Mouse (Mus musculus): ENCODE measurements around the gene Rasgef1a. TPM values are rescaled to one million over a fixed set of nuclear protein-coding genes. Genes with fewer than 3 reads are reported as not detected.

Rasgef1a gene
- polyA plus RNA-seq, 1 experiment, result not detected

GRCm38 (mm10) chr6:118076256-118076655, 65.0 kb downstream of the Rasgef1a start:
- Histone ChIP-seq H3K27ac (replicated peaks; ENCODE audit: low read depth, low read length) (no peak overlapping the region), H3K4me1 (ENCODE audit: control insufficient read depth, insufficient read depth, insufficient read length, low read length) (no peaks in the 10 kb centered on the region), H3K4me3 (ENCODE audit: insufficient read depth, low read depth, low read length) (no peak overlapping the region)

GRCm38 (mm10) chr6:118076748-118077147, 65.5 kb downstream of the Rasgef1a start:
- Histone ChIP-seq H3K27ac (replicated peaks; ENCODE audit: low read depth, low read length) (no peak overlapping the region), H3K4me3 (ENCODE audit: insufficient read depth, low read depth, low read length) (no peak overlapping the region), H3K4me1 (ENCODE audit: control insufficient read depth, insufficient read depth, insufficient read length, low read length) (no peaks in the 10 kb centered on the region)

- H3K4me3 ChIP-seq (ENCODE audit: insufficient read depth, low read depth, low read length), result no peak overlapping the region
- H3K4me1 ChIP-seq (ENCODE audit: control insufficient read depth, insufficient read depth, insufficient read length, low read length), result no peaks in the 10 kb centered on the region
- no peak overlapping the region for H3K27ac ChIP-seq (replicated peaks; ENCODE audit: low read depth, low read length)
Measured at GRCm38 (mm10) chr6:118077421-118077820, 66.2 kb downstream of the Rasgef1a start.

GRCm38 (mm10) chr6:118078751-118079150, 67.5 kb downstream of the Rasgef1a start:
- H3K4me3 ChIP-seq (ENCODE audit: insufficient read depth, low read depth, low read length), result no peak overlapping the region
- no peak overlapping the region for H3K27ac ChIP-seq (replicated peaks; ENCODE audit: low read depth, low read length)
- no peaks in the 10 kb centered on the region for H3K4me1 ChIP-seq (ENCODE audit: control insufficient read depth, insufficient read depth, insufficient read length, low read length)

GRCm38 (mm10) chr6:118079292-118079691, 68.1 kb downstream of the Rasgef1a start:
- no peak overlapping the region for H3K27ac ChIP-seq (replicated peaks; ENCODE audit: low read depth, low read length)
- no peaks in the 10 kb centered on the region for H3K4me1 ChIP-seq (ENCODE audit: control insufficient read depth, insufficient read depth, insufficient read length, low read length)
- no peak overlapping the region for H3K4me3 ChIP-seq (ENCODE audit: insufficient read depth, low read depth, low read length)

GRCm38 (mm10) chr6:118079762-118080465, 68.7 kb downstream of the Rasgef1a start:
- no peak overlapping the region for H3K4me3 ChIP-seq (ENCODE audit: insufficient read depth, low read depth, low read length)
- H3K27ac ChIP-seq (replicated peaks; ENCODE audit: low read depth, low read length), result no peak overlapping the region
- H3K4me1 ChIP-seq (ENCODE audit: control insufficient read depth, insufficient read depth, insufficient read length, low read length), result no peaks in the 10 kb centered on the region

- Histone ChIP-seq H3K27ac (replicated peaks; ENCODE audit: low read depth, low read length) (no peak overlapping the region), H3K4me3 (ENCODE audit: insufficient read depth, low read depth, low read length) (no peak overlapping the region), H3K4me1 (ENCODE audit: control insufficient read depth, insufficient read depth, insufficient read length, low read length) (no peaks in the 10 kb centered on the region)
Measured at GRCm38 (mm10) chr6:118080711-118081110, 69.5 kb downstream of the Rasgef1a start.

- no peak overlapping the region for H3K4me3 ChIP-seq (ENCODE audit: insufficient read depth, low read depth, low read length)
- no peak overlapping the region for H3K27ac ChIP-seq (replicated peaks; ENCODE audit: low read depth, low read length)
- H3K4me1 ChIP-seq (ENCODE audit: control insufficient read depth, insufficient read depth, insufficient read length, low read length), result no peaks in the 10 kb centered on the region
Measured at GRCm38 (mm10) chr6:118082384-118082783, 71.1 kb downstream of the Rasgef1a start.

- Histone ChIP-seq H3K27ac (replicated peaks; ENCODE audit: low read depth, low read length) (no peak overlapping the region), H3K4me3 (ENCODE audit: insufficient read depth, low read depth, low read length) (no peak overlapping the region), H3K4me1 (ENCODE audit: control insufficient read depth, insufficient read depth, insufficient read length, low read length) (no peaks in the 10 kb centered on the region)
Measured at GRCm38 (mm10) chr6:118083608-118084007, 72.4 kb downstream of the Rasgef1a start.

- no peaks in the 10 kb centered on the region for H3K4me1 ChIP-seq (ENCODE audit: control insufficient read depth, insufficient read depth, insufficient read length, low read length)
- no peak overlapping the region for H3K27ac ChIP-seq (replicated peaks; ENCODE audit: low read depth, low read length)
- no peak overlapping the region for H3K4me3 ChIP-seq (ENCODE audit: insufficient read depth, low read depth, low read length)
Measured at GRCm38 (mm10) chr6:118084596-118084995, 73.4 kb downstream of the Rasgef1a start.

GRCm38 (mm10) chr6:118087955-118088354, 76.7 kb downstream of the Rasgef1a start:
- H3K27ac ChIP-seq (replicated peaks; ENCODE audit: low read depth, low read length), result no peak overlapping the region
- H3K4me3 ChIP-seq (ENCODE audit: insufficient read depth, low read depth, low read length), result no peak overlapping the region
- H3K4me1 ChIP-seq (ENCODE audit: control insufficient read depth, insufficient read depth, insufficient read length, low read length), result no peaks in the 10 kb centered on the region

- Histone ChIP-seq H3K27ac (replicated peaks; ENCODE audit: low read depth, low read length) (no peak overlapping the region), H3K4me3 (ENCODE audit: insufficient read depth, low read depth, low read length) (no peak overlapping the region), H3K4me1 (ENCODE audit: control insufficient read depth, insufficient read depth, insufficient read length, low read length) (no peaks in the 10 kb centered on the region)
Measured at GRCm38 (mm10) chr6:118088750-118089440, 77.7 kb downstream of the Rasgef1a start.

- Histone ChIP-seq H3K4me3 (ENCODE audit: insufficient read depth, low read depth, low read length) (no peak overlapping the region), H3K4me1 (ENCODE audit: control insufficient read depth, insufficient read depth, insufficient read length, low read length) (no peaks in the 10 kb centered on the region), H3K27ac (replicated peaks; ENCODE audit: low read depth, low read length) (no peak overlapping the region)
Measured at GRCm38 (mm10) chr6:118090827-118091226, 79.6 kb downstream of the Rasgef1a start.

- H3K4me1 ChIP-seq (ENCODE audit: control insufficient read depth, insufficient read depth, insufficient read length, low read length), result no peaks in the 10 kb centered on the region
Measured at GRCm38 (mm10) chr6:118097765-118098365, 86.6 kb downstream of the Rasgef1a start.

GRCm38 (mm10) chr6:118099311-118099802, 88.1 kb downstream of the Rasgef1a start:
- Histone ChIP-seq H3K27ac (replicated peaks; ENCODE audit: low read depth, low read length) (no peak overlapping the region), H3K4me3 (ENCODE audit: insufficient read depth, low read depth, low read length) (no peak overlapping the region), H3K4me1 (ENCODE audit: control insufficient read depth, insufficient read depth, insufficient read length, low read length) (no peaks in the 10 kb centered on the region)

More at GRCm38 (mm10) chr6:118097765-118098365, 86.6 kb downstream of the Rasgef1a start:
- H3K4me3 ChIP-seq (ENCODE audit: insufficient read depth, low read depth, low read length), result no peak overlapping the region
- H3K27ac ChIP-seq (replicated peaks; ENCODE audit: low read depth, low read length), result no peak overlapping the region

Data from brown adipose tissue, adult 24 weeks (tissue).